Mouse (Mus musculus) neural tube, embryonic 11.5 days (tissue): ENCODE measurements around the gene Psmd12. TPM values are rescaled to one million over a fixed set of nuclear protein-coding genes. Genes with fewer than 3 reads are reported as not detected.

Experiments used
- ATAC-seq: fragments of 200-750 bp; cut with Nextera tagmentation; 2 replicates; pipeline ENCODE4 v1.8.0; 2017; ENCODE audit warnings: moderate number of reproducible peaks, mild to moderate bottlenecking, moderate TSS enrichment, moderate library complexity; ENCODE audit not compliant: insufficient read depth, low FRiP score, low TSS enrichment
- DNase-seq: peaks from one replicate; pipeline ENCODE4 v3.0.0-alpha.2; 2015; ENCODE audit warnings: low spot score
- H3K27ac ChIP-seq: fragments of 300-500 bp; sonication (generic); 2 replicates; pipeline ENCODE4 v1.5.1; 2014; ENCODE audit warnings: low read depth, mild to moderate bottlenecking, low read length
- H3K27me3 ChIP-seq: fragments of 300-500 bp; sonication (generic); 2 replicates; pipeline ENCODE4 v1.6.1; 2014; ENCODE audit warnings: mild to moderate bottlenecking, low read length, mixed read lengths; ENCODE audit not compliant: control insufficient read depth, insufficient read depth
- H3K36me3 ChIP-seq: fragments of 300-500 bp; sonication (generic); 2 replicates; pipeline ENCODE4 v1.6.1; 2014; ENCODE audit warnings: mild to moderate bottlenecking, low read length, moderate library complexity, mixed read lengths; ENCODE audit not compliant: control insufficient read depth, insufficient read depth
- H3K4me1 ChIP-seq: fragments of 300-500 bp; sonication (generic); 2 replicates; pipeline ENCODE4 v1.6.1; 2014; ENCODE audit warnings: low read length, mixed read lengths; ENCODE audit not compliant: control insufficient read depth, insufficient read depth
- H3K4me2 ChIP-seq: fragments of 300-500 bp; sonication (generic); 2 replicates; pipeline ENCODE4 v1.6.1; 2014; ENCODE audit warnings: low read depth, mild to moderate bottlenecking, moderate library complexity
- H3K4me3 ChIP-seq: fragments of 300-500 bp; sonication (generic); 2 replicates; pipeline ENCODE4 v1.5.1; 2014; ENCODE audit warnings: low read depth, low read length
- H3K9ac ChIP-seq: fragments of 300-500 bp; sonication (generic); 2 replicates; pipeline ENCODE4 v1.6.1; 2014; ENCODE audit warnings: mild to moderate bottlenecking, low read length
- H3K9me3 ChIP-seq: fragments of 300-500 bp; sonication (generic); 2 replicates; pipeline ENCODE4 v1.6.1; 2016; ENCODE audit warnings: low read length; ENCODE audit not compliant: control insufficient read depth
- WGBS: fragments of 180-500 bp; shearing (Covaris S2); extraction: QIAGEN DNeasy Blood & Tissue Kit; methylation state at CpG from one replicate; pipeline ENCODE4 v1.1.7; 2014; 5-methylcytosine and 5-hydroxymethylcytosine counted together
- polyA plus RNA-seq: library from polyadenylated mRNA; unstranded; fragments of >200 nt; fragmentation: Nextera tagmentation; extraction: Ambion mirVana; gene quantifications from 2 replicates; pipeline ENCODE4 v1.2.1, GENCODE M21; 2014

Psmd12 gene
- polyA plus RNA-seq, 1 experiment from 2014 or later: 228 TPM

DNA sequence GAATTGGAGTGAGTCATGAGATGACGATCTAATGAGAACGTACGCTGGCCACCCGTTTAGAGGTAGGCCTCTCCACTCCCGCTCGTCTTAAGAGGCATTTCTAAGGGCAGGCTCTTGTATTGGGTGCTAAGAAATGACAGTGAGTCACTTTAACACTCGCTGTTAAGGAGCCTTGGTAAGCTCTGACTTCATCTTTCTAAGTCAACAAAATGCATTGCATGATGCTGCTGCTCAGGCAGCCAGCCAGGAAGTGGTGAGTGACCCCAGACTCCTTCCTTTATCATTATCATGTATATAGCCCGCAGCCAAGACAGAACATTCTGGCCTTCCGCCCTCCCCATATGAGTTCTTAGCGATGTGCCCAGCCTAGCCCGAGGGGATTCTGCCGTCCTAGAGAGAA, 21.0 kb upstream of the Psmd12 start:
- no peak overlapping the region for H3K9ac ChIP-seq
- ATAC-seq (no peak), DNase-seq (no peak)
- H3K9me3 ChIP-seq: no peaks in the 10 kb centered on the region
- H3K27me3 ChIP-seq: no peaks in the 10 kb centered on the region
- H3K4me1 ChIP-seq: no peaks in the 10 kb centered on the region
- H3K27ac ChIP-seq: no peak overlapping the region
- no peaks in the 10 kb centered on the region for H3K36me3 ChIP-seq
- WGBS: 84% methylated on average over 12 of the region's 12 CpGs
- no peak overlapping the region for H3K4me2 ChIP-seq
- H3K4me3 ChIP-seq: no peak overlapping the region

DNA sequence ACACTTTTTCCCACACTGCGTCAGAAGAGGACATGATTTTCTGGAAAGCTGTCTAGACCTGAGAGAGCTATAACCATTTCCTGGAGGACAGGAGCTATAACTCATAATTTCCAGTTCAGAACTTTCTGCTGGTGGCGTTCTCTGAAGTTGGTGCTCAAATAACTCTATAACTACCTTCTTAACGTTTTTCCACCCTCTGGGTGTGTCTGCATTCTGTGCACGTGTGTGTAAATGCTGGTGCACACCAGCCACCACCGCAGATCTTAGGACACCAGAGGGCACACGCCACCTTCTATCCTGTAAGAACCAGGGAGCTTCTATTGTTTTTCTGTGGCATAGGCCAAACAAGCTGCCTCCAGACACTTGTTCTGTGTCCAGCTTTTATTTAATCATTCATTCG, 20.3 kb upstream of the Psmd12 start:
- no peak for ATAC-seq

DNA sequence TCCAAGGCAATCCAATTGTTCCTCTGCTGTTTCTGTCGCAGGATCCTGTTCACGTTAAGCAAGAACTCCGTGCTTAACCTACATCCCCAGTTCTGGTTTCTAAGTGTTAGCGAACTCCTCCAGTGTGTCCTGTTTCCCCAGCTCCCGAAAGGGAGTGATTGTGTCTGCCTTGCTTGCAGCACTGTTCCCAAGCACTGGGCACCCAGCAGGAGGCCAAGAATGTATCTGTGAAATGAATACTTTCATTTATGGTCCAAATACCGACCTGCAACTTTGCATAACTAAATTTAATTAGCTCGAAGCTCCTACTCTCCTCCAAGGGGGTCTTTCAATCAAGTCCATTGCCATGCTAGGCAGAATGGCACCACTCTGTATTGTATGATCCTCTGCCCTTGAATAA, 19.5 kb upstream of the Psmd12 start:
- Histone ChIP-seq H3K4me3 (no peak overlapping the region), H3K9me3 (no peaks in the 10 kb centered on the region), H3K4me2 (no peak overlapping the region), H3K27me3 (no peaks in the 10 kb centered on the region), H3K9ac (no peak overlapping the region), H3K27ac (no peak overlapping the region), H3K4me1 (no peaks in the 10 kb centered on the region), H3K36me3 (no peaks in the 10 kb centered on the region)
- ATAC-seq: no peak
- 76% methylated on average over 7 of the region's 7 CpGs for WGBS
- no peak for DNase-seq

More for the DNA sequence above, 20.3 kb upstream of the Psmd12 start:
- no peaks in the 10 kb centered on the region for H3K27me3 ChIP-seq
- H3K36me3 ChIP-seq: no peaks in the 10 kb centered on the region
- no peaks in the 10 kb centered on the region for H3K9me3 ChIP-seq
- no peak for DNase-seq
- 87% methylated on average over 7 of the region's 7 CpGs for WGBS
- H3K27ac ChIP-seq: no peak overlapping the region
- no peaks in the 10 kb centered on the region for H3K4me1 ChIP-seq
- H3K9ac ChIP-seq: no peak overlapping the region
- no peak overlapping the region for H3K4me2 ChIP-seq
- H3K4me3 ChIP-seq: no peak overlapping the region

DNA sequence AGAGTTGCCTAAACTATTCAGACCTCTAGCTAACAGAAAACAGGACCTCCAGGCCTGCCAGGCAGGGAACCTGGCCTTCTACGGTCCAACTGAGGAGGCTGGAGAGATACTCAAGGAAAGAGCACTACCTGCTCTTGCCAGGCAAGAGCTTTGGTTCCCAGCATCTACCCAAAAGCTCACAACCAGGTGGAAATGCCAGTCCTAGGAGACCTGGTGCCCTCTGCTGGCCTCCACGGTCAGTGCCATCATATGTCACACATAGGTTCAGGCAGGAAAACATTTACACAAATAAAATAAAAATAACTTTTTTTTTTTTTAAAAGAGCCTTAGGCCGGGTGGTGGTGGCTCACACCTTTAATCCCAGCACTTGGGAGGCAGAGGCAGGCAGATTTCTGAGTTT, 16.8 kb upstream of the Psmd12 start:
- no peak overlapping the region for H3K4me2 ChIP-seq
- no peak for ATAC-seq
- H3K27me3 ChIP-seq: no peaks in the 10 kb centered on the region
- no peak overlapping the region for H3K4me3 ChIP-seq
- H3K36me3 ChIP-seq: no peaks in the 10 kb centered on the region
- 92% methylated on average over 3 of the region's 3 CpGs for WGBS
- H3K9me3 ChIP-seq: no peaks in the 10 kb centered on the region
- no peak for DNase-seq
- H3K4me1 ChIP-seq: no peaks in the 10 kb centered on the region
- no peak overlapping the region for H3K9ac ChIP-seq
- no peak overlapping the region for H3K27ac ChIP-seq

DNA sequence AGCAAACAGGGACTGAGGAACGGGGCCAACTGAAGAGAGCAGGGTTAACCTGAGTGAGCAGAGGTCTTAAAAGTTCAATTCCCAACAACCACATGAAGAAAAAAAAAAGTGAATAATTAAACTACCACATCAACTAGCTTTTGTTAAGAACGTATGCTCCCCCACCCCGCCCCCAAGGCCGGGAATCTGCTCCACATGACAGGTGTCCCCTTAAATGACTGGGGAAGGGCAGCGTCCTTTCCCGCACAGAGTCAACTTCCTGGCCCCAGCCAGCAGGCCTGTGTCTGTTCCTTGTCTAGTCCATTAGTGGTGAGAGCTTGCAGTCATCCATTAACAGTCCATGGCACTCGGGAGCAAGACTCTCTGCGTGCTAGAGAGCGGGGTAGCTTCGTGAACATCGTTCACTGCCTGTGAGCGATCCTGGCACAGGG, 16.0 kb upstream of the Psmd12 start:
- Histone ChIP-seq H3K4me3 (no peak overlapping the region), H3K4me2 (no peak overlapping the region), H3K27ac (no peak overlapping the region), H3K4me1 (no peaks in the 10 kb centered on the region), H3K9ac (no peak overlapping the region), H3K27me3 (no peaks in the 10 kb centered on the region), H3K9me3 (no peaks in the 10 kb centered on the region), H3K36me3 (no peaks in the 10 kb centered on the region)
- WGBS: 87% methylated on average over 12 of the region's 12 CpGs
- no peak for DNase-seq
- ATAC-seq: no peak

DNA sequence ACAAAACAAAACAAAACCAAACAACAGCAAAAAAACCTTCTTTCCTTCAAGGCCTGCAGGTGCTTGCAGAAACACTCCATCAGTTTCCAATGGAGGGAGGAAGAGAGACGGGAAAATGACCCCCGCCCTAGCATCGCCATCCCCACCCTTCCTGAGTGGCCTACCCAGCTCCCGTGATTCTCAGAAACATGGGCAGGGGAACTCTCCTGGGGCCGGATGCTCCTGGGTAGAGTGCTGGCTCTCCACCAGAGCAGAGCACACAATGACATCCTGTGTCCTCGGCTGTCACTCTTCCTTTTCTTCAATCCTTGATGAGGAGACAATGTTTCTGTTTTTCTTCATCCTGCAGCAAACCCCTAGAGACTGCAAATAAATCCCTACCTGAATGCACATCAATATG, 15.1 kb upstream of the Psmd12 start:
- no peak for ATAC-seq
- Histone ChIP-seq H3K27ac (no peak overlapping the region), H3K4me2 (no peak overlapping the region), H3K4me1 (0 out of 2 replicates have a peak, but pooled peaks cover 3% of the 10 kb centered on the region), H3K4me3 (no peak overlapping the region), H3K27me3 (no peaks in the 10 kb centered on the region), H3K9me3 (no peaks in the 10 kb centered on the region), H3K9ac (no peak overlapping the region), H3K36me3 (no peaks in the 10 kb centered on the region)
- no peak for DNase-seq
- 80% methylated on average over 6 of the region's 6 CpGs for WGBS

GRCm38 (mm10) chr11:107465041-107465440, 14.2 kb upstream of the Psmd12 start:
- 90% methylated on average over 4 of the region's 4 CpGs for WGBS
- H3K4me2 ChIP-seq: no peak overlapping the region
- DNase-seq: no peak
- ATAC-seq: no peak
- no peak overlapping the region for H3K27ac ChIP-seq
- H3K9me3 ChIP-seq: no peaks in the 10 kb centered on the region
- no peak overlapping the region for H3K4me3 ChIP-seq
- no peak overlapping the region for H3K9ac ChIP-seq
- 0 out of 2 replicates have a peak, but pooled peaks cover 3% of the 10 kb centered on the region for H3K4me1 ChIP-seq
- no peaks in the 10 kb centered on the region for H3K36me3 ChIP-seq
- no peaks in the 10 kb centered on the region for H3K27me3 ChIP-seq

GRCm38 (mm10) chr11:107465969-107466368, 13.3 kb upstream of the Psmd12 start:
- H3K4me3 ChIP-seq: no peak overlapping the region
- no peak for DNase-seq
- 50% methylated on average over 1 of the region's 1 CpGs for WGBS
- no peaks in the 10 kb centered on the region for H3K9me3 ChIP-seq
- H3K4me2 ChIP-seq: no peak overlapping the region
- peaks cover 3% of the 10 kb centered on the region; the same call in 1 of the 2 replicates for H3K4me1 ChIP-seq
- no peak for ATAC-seq
- no peaks in the 10 kb centered on the region for H3K27me3 ChIP-seq
- H3K9ac ChIP-seq: no peak overlapping the region
- no peak overlapping the region for H3K27ac ChIP-seq
- H3K36me3 ChIP-seq: no peaks in the 10 kb centered on the region

DNA sequence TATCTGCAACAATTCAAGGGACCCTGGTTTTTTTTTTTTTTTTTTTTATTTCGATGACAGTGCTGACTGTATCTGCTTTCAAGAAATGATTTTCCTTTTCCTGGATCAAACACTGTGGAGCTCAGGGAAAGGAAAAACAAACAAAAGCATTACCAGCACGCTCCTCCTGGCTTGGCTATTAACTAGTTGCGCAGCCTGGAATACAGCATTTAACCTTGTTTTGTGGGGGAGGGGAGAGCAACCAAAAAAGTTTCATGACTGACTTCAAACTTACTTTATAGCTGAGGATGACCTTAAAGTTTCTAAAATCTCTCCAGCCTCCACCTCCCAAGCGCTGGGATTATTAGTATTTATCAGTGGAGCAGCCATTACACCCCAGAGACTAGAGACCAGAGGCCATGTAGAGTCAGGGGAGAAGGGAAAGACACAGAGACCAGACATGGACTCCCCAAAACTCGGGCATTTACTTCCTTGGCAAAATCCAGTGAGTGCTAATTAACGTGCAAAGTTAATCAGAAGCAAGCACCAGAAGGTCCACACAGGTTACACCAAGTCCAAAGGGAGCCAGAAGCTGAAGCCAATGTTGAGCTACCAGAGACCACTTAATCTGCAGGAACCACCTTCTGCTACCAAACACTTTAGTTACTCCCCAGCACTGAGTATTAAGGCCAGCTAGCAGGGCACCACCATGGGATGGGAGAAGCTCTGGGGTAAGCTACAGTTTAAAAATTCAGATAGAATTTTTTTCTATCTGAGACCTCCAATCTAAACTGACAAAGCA, 12.5 kb upstream of the Psmd12 start:
- no peak overlapping the region for H3K4me2 ChIP-seq
- H3K4me3 ChIP-seq: no peak overlapping the region
- 80% methylated on average over 6 of the region's 6 CpGs for WGBS
- no peak for DNase-seq
- H3K27ac ChIP-seq: no peak overlapping the region
- ATAC-seq: no peak
- no peaks in the 10 kb centered on the region for H3K36me3 ChIP-seq
- H3K9ac ChIP-seq: no peak overlapping the region
- no peaks in the 10 kb centered on the region for H3K27me3 ChIP-seq
- no peaks in the 10 kb centered on the region for H3K9me3 ChIP-seq
- peaks cover 6% of the 10 kb centered on the region; the same call in 1 of the 2 replicates for H3K4me1 ChIP-seq
